Mouse (Mus musculus) liver, adult 2 months (tissue): ENCODE measurements at regions not wholly inside any gene's neighbourhood (a gene's known extent, or its start where the extent isn't known, plus 50 kb on each side); places are given as distances from the start of the nearest gene placed in this dataset.

ENCODE experiments used
- CTCF ChIP-seq: fragments of 200-500 bp; IDR thresholded peaks from 2 replicates; pipeline ENCODE4 v1.5.1; 2011; ENCODE audit warnings: low read depth, low read length, control low read depth
- POLR2A ChIP-seq: fragments of 200-500 bp; IDR thresholded peaks from 2 replicates; pipeline ENCODE4 v1.6.1; 2011; ENCODE audit warnings: low read length, control low read depth; ENCODE audit not compliant: insufficient read depth; ENCODE audit errors: extremely low read depth

DNA sequence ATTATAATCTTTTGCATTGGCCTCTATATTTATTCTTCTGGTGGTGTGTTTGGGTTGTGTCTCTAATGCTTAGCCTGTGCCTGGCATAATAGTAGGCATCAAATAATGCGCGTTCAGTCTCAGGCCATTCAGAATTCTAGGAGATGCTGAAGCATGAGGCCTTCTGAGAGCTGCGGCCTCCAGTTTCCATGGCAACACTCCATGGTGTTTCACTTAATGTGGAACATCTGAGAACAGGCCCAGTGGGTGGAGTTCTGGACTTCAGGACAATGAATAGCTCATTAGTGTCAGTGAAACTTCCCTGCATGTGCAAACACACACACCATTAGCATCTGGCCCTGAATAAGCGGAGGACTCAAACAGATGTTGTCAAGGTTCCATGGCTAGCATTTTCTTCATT lies 426.5 kb downstream of the Ets1 start:
- TF ChIP-seq CTCF (no peak), POLR2A (no peak)
